Mouse (Mus musculus): ENCODE results near the gene Acod1. TPM values are rescaled to one million over a fixed set of nuclear protein-coding genes. Genes with fewer than 3 reads are reported as not detected.

The Acod1 gene
- total RNA-seq, 2 experiments from 2014 or later, result not detected

DNA sequence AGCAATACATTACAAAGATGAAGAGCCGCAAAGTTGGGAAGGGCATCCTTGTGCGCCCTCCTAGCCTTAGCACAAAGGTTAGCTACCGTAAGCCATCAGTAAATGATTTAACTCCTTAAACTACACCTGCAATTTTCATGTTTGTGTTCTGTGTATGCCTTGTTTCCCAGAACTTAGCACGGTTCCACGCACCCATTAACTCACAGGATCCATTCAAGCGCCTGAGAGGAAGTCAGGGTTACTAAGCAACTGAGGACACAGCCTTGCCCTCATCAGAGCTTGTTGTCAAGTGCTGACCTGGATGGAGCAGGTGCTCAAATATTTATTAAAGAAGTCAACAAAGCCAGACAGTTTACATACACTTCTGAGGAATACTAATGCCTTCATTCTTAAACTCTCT lies 55.5 kb downstream of the Acod1 start:
- DNase-seq, result no peak

DNA sequence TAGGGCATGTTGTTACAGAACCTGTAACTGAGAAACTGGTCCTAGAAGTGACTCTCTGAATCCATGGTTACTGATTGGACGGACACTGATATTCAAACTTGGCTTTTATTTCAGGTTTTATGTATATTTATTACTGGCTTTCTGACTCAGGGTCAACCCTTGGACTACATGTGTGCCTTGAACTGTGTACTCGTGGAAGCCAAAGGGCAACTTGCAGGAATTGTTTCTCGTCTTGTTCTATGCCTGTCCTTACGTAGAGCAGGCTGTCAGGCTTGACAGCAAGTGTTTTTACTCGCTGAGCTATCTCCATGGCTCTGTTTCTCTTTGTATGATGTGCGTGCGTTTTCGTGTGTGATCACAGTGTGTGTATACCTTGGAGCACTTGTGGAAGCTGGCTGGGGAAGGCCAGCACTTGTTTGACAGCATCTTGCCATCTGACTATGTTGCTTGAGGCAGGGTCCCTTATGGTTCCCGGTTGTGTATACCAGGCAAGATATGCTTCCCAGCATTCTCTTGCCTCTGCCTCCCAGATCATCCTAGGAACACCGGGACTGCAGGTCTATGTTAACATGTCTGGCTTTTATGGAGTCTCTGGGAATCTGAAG lies 56.1 kb downstream of the Acod1 start:
- no peak for DNase-seq

Other genes starting within 250 kb of the Acod1 start
- 10 to 100 TPM; 21.3 to 25.3 TPM for gene Kctd12, start 64.3 kb upstream of the Acod1 start, total RNA-seq (2021)
- 10 to 100 TPM; 20.0 to 21.3 TPM for gene Cln5, start 23.2 kb downstream of the Acod1 start, total RNA-seq (2021)
- 10 to 100 TPM; 58.2 to 61.1 TPM for gene Fbxl3, start 52.6 kb downstream of the Acod1 start, total RNA-seq (2021)